Mouse (Mus musculus) heart, adult 11 months (tissue): ENCODE measurements around the gene Inpp4b.
"Not testable (repeated sequence)": the region's sequence is repeated elsewhere in the genome, so short reads cannot be mapped to it uniquely, and the experiment has no call there.

Experiments
- DNase-seq: peaks from one replicate; pipeline ENCODE4 v3.0.0; 2022

The Inpp4b gene

DNA sequence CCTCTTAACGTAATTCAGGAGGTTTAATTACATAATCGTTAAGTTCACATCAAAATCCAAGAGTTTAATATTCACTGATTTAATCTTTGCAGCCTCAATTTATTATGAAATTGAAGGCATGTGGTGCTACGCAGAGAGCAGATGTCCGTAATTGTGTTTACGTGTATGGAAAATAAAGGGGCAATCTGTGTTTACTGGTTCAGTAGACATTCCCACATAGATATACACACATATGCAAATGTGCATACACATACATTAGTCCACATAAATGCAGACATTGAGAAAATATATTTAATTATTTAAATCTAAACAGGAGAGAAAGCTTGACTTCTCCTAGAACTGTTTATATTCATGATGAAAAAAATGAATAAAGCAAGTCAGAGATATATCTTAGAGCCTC, 675.4 kb downstream of the Inpp4b start:
- DNase-seq = no peak

DNA sequence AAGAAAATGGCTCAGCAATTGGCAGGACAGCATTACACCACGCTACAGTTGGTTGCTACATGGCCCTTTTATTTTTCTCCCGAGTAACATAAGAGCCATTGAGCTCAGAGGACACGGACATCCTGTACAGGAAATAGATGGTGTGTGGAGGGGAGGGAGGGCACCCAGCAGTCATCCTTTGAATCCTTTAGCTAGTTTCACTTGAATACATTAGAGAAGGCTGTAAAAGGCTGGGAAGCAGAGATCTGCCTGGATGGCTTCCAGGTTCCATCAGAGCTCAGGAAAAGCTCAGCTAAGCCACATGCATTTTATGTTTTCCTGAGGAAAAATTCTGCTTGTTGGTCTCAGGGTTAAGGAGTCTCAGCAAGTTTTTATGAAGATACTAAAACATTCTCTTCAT, 685.0 kb downstream of the Inpp4b start:
- peak; percentile 90 for DNase-seq

DNA sequence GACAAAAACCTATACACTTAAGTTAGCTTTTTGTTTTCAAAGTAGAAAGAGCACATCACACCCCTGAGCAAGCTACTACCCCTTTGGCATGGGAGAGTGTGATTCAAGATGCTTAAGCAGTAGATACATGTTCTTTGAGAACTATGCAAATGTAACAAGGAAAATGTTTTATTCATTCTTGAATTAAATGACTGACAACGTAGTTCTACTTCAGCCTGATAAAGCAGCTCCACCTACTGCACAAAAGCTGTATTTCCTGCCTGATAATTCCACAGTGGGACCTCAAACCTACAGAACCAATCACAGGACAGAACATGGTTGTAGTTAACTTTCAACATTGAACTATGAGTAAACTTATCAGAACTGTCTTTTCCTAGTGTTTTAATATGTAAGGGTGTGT, 686.5 kb downstream of the Inpp4b start:
- DNase-seq = no peak

DNA sequence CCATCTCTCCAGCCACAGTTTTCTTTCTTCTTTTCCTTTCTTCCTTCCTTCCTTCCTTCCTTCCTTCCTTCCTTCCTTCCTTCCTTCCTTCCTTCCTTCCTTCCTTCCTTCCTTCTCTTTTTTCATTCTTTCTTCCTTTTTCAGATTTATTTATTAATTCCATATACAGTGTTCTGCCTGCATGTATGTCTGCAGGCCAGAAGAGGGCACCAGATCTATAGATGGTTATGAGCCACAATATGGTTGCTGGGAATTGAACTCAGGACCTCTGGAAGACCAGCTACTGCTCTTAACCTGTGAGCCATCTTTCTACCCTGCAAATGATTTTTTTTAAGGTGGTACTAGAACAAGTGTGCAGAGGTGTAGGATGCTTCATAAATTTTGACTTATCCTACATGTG, 689.7 kb downstream of the Inpp4b start:
- not testable (repeated sequence) for DNase-seq

GRCm38 (mm10) chr8:82054030-82054429, 711.7 kb downstream of the Inpp4b start:
- DNase-seq = no peak

DNA sequence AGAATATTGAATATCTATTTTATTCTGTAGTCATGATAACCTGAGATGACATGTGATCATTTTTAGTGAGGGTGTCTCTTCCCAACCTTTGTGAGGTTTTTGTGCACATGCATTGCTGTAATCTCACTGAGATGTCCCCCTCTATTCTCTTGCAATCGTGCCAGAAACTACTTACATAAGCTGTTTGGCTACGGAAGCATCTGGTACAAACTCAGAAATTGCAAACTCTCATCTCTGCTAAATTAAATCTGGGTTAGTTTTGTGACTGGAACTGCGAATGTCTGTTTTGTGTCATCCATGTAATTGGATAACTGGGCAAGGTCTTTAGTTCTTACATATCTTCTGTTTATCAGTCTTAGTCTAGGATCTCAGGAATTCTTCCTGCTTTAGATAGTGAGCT, 725.3 kb downstream of the Inpp4b start:
- DNase-seq = no peak

DNA sequence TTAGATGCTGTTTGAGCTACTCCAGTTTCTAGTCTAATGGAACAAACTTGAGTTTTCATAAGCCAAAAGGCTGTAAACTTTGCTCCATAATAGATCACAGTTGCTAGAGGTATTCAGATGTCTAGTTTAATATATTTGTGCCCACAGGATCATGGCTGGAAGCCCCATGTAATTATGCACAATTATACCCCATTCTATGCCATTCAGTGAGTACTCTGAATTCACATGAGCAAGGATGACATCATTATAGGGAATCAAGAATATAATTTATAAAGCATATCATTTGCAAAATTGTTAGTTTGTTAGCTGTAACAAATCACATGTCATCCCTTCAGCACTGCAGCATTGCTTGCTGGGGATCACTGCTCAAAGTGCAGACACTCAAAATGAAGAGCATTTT, 736.9 kb downstream of the Inpp4b start:
- DNase-seq = no peak

DNA sequence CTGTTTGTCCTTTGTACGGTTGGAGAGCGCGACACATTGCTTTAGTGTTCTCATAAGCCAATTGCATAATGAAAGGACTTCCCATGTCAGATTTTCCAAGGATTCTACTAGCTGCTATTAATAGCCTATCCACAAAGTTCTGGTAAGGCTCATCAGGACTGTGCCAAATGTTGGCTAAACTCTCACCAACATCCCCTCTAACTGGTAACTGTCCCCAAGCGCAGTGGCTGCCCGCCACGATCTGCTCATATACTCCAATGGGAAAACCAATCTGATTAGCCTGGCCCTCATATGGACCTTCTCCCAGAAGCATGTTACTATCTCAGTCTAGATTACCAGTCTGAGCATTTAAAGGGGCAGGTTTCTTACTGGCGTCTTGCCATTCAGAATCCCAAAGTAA, 744.3 kb downstream of the Inpp4b start:
- DNase-seq = peak; percentile 92

DNA sequence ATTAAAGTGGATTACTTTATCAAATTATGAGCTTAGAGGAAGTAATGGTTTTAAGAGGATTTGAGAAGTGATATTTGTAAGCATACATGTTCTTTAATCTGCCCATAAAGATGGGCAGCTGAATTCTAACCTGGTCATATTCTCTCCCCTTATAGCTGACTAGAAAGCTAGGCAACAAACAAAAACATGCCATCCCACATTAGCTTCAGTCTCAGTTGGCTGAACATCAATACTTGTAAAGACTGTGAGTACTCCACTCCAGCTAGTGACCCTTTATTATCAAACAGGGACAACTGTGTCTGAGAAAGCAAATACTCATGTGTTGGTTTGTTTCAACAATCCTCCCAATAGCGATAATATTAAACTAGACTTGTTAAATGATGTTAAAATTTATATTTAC, 748.5 kb downstream of the Inpp4b start:
- DNase-seq = no peak

DNA sequence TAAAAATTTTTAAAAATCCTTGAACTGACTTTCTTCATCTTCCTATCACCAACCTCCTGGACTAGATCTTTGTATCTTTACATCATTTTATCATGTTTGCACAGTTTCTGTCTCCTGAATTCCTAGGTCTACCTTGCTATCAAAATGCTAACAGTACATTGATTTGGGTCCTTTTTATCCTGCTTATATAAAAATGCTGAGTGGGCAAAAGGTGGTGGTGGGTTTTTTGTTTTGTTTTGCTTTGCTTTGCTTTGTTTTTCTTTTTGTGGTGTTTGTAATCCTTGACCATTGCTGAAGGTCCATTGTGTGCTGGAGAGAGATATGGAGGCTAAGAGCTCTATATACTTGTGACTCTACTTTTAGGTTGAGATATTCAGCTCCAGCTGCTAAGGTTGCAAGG, 750.9 kb downstream of the Inpp4b start:
- DNase-seq = no peak

DNA sequence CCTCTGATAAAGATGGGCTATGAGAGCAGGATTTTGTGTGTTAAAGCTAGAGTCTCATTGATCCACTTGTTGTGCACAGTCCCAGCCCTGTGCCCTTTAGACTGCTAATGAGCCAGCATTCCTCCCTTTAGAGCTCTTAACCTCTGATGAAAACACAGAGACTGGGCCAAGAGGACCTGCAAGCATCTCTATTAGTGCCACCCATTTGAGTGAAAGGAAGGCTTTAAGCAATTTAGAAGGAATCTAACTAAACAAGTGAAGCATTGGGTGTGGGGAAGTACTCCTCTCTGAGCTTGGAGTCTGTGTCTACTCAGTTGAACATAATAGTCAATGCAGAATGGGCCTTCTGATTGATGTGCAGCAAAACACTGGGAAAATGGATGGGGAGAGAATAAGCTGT, 762.2 kb downstream of the Inpp4b start:
- no peak for DNase-seq

DNA sequence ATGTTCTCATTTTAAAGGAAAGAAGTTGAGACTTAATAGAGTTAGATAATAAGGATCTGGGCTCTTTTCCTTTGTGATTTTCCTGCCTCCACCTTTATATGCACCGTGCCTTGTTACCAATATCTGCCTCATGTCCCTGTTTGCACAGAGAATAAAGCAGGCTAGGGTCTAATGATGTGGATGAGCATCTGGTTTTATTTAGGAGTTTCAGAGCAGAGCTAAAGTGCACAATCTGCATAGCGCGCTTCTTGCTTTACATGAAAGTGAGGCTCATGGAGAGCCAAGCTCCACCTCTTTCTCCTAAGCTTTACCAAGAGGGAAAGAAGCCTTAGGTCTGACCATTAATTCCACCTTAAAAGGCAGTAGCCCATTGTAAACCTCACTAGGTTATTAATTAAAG, 763.8 kb downstream of the Inpp4b start:
- no peak for DNase-seq

DNA sequence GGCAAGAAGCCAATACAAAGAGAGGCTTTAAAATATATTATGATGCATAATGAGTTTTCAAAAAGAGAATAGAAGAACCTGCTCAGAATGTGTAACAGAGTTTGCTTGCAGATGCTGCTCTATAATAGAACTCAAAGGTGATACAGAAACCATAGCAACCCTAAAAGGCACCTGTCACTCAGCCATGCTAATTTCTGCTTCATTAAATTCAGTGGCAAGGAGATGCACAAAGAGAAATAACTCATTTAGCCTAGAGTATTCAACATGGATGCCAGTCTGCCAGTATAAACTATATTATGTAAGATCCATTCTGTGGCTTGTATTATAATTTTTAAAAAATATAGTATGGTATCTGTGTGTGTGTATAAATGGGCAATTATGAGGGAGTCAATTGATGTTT, 807.9 kb downstream of the Inpp4b start:
- no peak for DNase-seq

- no peak for DNase-seq
These were observed 815.6 kb downstream of the Inpp4b start for GRCm38 (mm10) chr8:82157928-82158327.
